Mouse (Mus musculus) C2C12 (cell line): ENCODE data around the gene Kcnj9. TPM values are rescaled to one million over a fixed set of nuclear protein-coding genes. Genes with fewer than 3 reads are reported as not detected.

Experiments
- H3K27me3 ChIP-seq: one replicate; pipeline ENCODE4 v1.6.1; 2011; ENCODE audit not compliant: control insufficient read depth, insufficient read depth, insufficient read length
- H3K36me3 ChIP-seq: one replicate; pipeline ENCODE4 v1.6.1; 2011; ENCODE audit not compliant: control insufficient read depth, insufficient read depth
- H3K4me3 ChIP-seq: one replicate; pipeline ENCODE4 v1.5.1; 2011; ENCODE audit warnings: mild to moderate bottlenecking, control low read depth; ENCODE audit not compliant: poor library complexity, insufficient read depth, severe bottlenecking
- H3K79me2 ChIP-seq: one replicate; pipeline ENCODE4 v1.6.1; 2011; ENCODE audit not compliant: control insufficient read depth, insufficient read depth
- H3K79me3 ChIP-seq: one replicate; pipeline ENCODE4 v1.6.1; 2011; ENCODE audit warnings: low read depth, control low read depth
- H3ac ChIP-seq: one replicate; pipeline ENCODE3; 2011; ENCODE audit warnings: low read depth; ENCODE audit not compliant: control insufficient read depth, insufficient read length
- CEBPB ChIP-seq: IDR thresholded peaks from one replicate; pipeline ENCODE4 v1.6.1; 2011; ENCODE audit warnings: low read depth, mild to moderate bottlenecking, control low read depth, moderate library complexity
- CTCF ChIP-seq: IDR thresholded peaks from one replicate; pipeline ENCODE4 v1.5.1; 2011; ENCODE audit not compliant: control insufficient read depth, insufficient read depth, insufficient read length
- FOSL1 ChIP-seq: IDR thresholded peaks from one replicate; pipeline ENCODE4 v1.8.0; 2011; ENCODE audit warnings: mild to moderate bottlenecking, low read length; ENCODE audit not compliant: poor library complexity, insufficient read depth, severe bottlenecking
- MAX ChIP-seq: IDR thresholded peaks from one replicate; pipeline ENCODE4 v1.6.1; 2011; ENCODE audit warnings: mild to moderate bottlenecking, control low read depth
- MYOD1 ChIP-seq: IDR thresholded peaks from one replicate; pipeline ENCODE4 v1.6.1; 2011; ENCODE audit warnings: low read depth; ENCODE audit not compliant: control insufficient read depth, insufficient read length
- MYOG ChIP-seq: IDR thresholded peaks from one replicate; pipeline ENCODE4 v1.6.1; 2011; ENCODE audit not compliant: control insufficient read depth, insufficient read length; ENCODE audit errors: extremely low read depth
- USF1 ChIP-seq: IDR thresholded peaks from one replicate; pipeline ENCODE4 v1.6.1; 2011; ENCODE audit warnings: low read depth, mild to moderate bottlenecking, control low read depth, moderate library complexity
- polyA plus RNA-seq: library from polyadenylated mRNA; unstranded; fragments of >200 nt; fragmentation: generic; extraction: Trizol; gene quantifications from one replicate; pipeline ENCODE4 v1.2.1, GENCODE M21; 2012; ENCODE audit warnings: missing spikeins

The Kcnj9 gene
- polyA plus RNA-seq, 1 experiment, result 0.06 TPM

- no peak for TF ChIP-seq CEBPB
- TF ChIP-seq USF1, result no peak
- no peak for TF ChIP-seq MYOG
- TF ChIP-seq MYOD1, result peak; percentile 91
- peak; percentile 65 for TF ChIP-seq FOSL1
- no peak for TF ChIP-seq CTCF
- no peak for TF ChIP-seq MAX
- Histone ChIP-seq H3K79me2 (no peaks in the 10 kb centered on the region), H3K4me3 (no peak overlapping the region), H3K79me3 (no peaks in the 10 kb centered on the region), H3K36me3 (no peaks in the 10 kb centered on the region), H3K27me3 (no peaks in the 10 kb centered on the region), H3ac (no peak overlapping the region)
These were observed 40.1 kb downstream of the Kcnj9 start for GRCm38 (mm10) chr1:172288900-172289616.

DNA sequence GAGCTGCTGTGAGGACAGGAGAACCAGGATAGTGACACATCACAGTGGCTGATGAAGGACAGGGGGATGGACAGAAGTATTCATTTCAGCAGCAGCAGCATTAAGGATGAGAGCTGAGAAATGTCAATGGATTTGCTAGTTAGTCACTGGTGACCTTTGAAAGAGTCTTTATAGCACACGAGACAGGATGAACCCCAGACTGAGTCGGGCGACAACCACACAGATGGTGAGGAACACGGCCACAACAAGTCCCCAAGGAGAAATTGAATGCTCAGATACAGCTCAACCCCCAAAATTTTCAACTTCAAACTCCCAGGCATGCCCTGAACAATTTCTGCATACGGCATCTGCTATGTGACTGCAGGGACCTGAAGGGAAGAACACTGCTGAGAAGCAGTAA, 42.4 kb downstream of the Kcnj9 start:
- Histone ChIP-seq H3K27me3 (no peaks in the 10 kb centered on the region), H3K4me3 (no peak overlapping the region), H3K79me3 (no peaks in the 10 kb centered on the region), H3K36me3 (no peaks in the 10 kb centered on the region), H3ac (no peak overlapping the region), H3K79me2 (no peaks in the 10 kb centered on the region)
- TF ChIP-seq MYOD1 (no peak), MAX (no peak), FOSL1 (no peak), CEBPB (no peak), CTCF (no peak), USF1 (no peak)

- no peaks in the 10 kb centered on the region for H3K79me2 ChIP-seq
- no peak overlapping the region for H3ac ChIP-seq
- no peak for TF ChIP-seq FOSL1
- no peak for TF ChIP-seq CTCF
- no peak for TF ChIP-seq MYOD1
- TF ChIP-seq MYOG, result no peak
- no peak for TF ChIP-seq CEBPB
- H3K27me3 ChIP-seq, result no peaks in the 10 kb centered on the region
- no peaks in the 10 kb centered on the region for H3K36me3 ChIP-seq
- no peak overlapping the region for H3K4me3 ChIP-seq
- H3K79me3 ChIP-seq, result no peaks in the 10 kb centered on the region
These were observed 44.9 kb downstream of the Kcnj9 start for GRCm38 (mm10) chr1:172284221-172284620.

DNA sequence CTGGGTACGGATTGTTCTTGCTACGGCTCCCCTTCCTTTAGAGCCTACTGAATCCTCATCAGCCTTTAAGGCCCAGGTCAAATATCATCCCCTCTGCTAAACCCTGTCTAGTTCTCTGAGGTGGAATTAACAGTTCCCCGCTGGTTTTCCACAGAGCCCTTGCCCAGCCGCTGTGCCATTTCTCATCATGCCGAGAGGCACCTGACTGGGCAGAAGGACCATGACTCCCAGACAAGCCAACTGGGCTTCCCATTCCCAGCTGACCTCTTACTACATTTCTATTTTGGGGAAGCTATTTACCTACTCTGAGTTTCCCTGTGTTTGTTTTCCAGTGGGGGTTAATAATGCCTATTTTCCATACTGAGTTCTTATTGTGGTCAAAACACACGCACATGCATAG, 46.0 kb downstream of the Kcnj9 start:
- no peaks in the 10 kb centered on the region for H3K27me3 ChIP-seq
- no peaks in the 10 kb centered on the region for H3K79me2 ChIP-seq
- H3K79me3 ChIP-seq, result no peaks in the 10 kb centered on the region
- H3K36me3 ChIP-seq, result no peaks in the 10 kb centered on the region
- no peak overlapping the region for H3K4me3 ChIP-seq
- TF ChIP-seq CTCF (no peak), MYOG (no peak), USF1 (no peak), MAX (no peak), FOSL1 (no peak), CEBPB (no peak), MYOD1 (no peak)
- no peak overlapping the region for H3ac ChIP-seq

DNA sequence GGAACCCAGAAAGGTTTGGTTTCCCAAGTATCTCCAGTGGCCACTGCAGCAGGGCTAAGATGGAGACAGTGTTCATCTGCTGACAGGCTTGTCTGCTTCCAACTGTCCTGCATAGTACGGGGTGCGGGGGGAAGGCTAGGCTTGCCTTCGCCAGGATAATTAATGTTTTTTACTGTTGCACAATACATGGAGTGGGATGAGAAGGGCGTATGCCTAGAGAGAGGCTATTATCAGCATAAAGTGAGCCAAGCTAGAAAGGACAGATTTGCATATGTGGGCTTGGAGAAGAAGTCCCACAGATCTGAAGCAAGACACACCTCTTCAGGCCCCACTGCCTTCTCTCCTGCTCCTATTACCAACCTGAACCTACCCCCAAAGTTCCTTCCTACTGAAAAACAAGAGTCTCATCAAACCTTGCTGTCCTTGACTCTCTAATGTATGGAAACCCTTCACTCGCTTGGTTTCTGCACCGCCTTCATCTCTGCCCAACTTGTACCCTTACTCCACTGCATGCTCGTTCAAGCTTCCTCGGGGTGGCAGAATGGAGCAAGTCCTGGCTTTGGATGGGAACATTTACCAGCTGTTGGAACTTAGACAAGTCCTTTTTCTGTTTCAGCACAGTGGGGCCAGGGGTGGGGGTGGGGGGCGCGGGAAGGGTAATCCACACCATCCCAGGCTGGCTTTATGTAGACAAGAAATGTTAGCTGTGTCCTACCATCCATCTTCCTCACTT, 47.4 kb downstream of the Kcnj9 start:
- no peak for TF ChIP-seq MYOD1
- peak; percentile 8 for TF ChIP-seq CEBPB
- H3K4me3 ChIP-seq, result no peak overlapping the region
- no peaks in the 10 kb centered on the region for H3K79me2 ChIP-seq
- no peak overlapping the region for H3ac ChIP-seq
- no peaks in the 10 kb centered on the region for H3K27me3 ChIP-seq
- H3K36me3 ChIP-seq, result no peaks in the 10 kb centered on the region
- no peaks in the 10 kb centered on the region for H3K79me3 ChIP-seq
